Mouse (Mus musculus) embryonic facial prominence, embryonic 14.5 days (tissue): ENCODE results near the gene Syt11. TPM values are rescaled to one million over a fixed set of nuclear protein-coding genes. Genes with fewer than 3 reads are reported as not detected.

Source experiments
- ATAC-seq: fragments of 200-750 bp; cut with Nextera tagmentation; 2 replicates; pipeline ENCODE4 v1.8.0; 2017; ENCODE audit warnings: low read depth, moderate number of reproducible peaks, moderate TSS enrichment
- DNase-seq: peaks from one replicate; pipeline ENCODE4 v3.0.0-alpha.2; 2015; ENCODE audit warnings: low spot score
- H3K27ac ChIP-seq: fragments of 300-500 bp; sonication (generic); replicated peaks from 2 replicates; pipeline ENCODE4 v1.5.1; 2014; ENCODE audit warnings: low read depth, mild to moderate bottlenecking, low read length, moderate library complexity
- H3K27me3 ChIP-seq: fragments of 300-500 bp; sonication (generic); replicated peaks from 2 replicates; pipeline ENCODE4 v1.6.1; 2014; ENCODE audit warnings: low read length; ENCODE audit not compliant: control insufficient read depth, insufficient read depth
- H3K36me3 ChIP-seq: fragments of 300-500 bp; sonication (generic); 2 replicates; pipeline ENCODE4 v1.6.1; 2014; ENCODE audit warnings: low read length, mixed read lengths; ENCODE audit not compliant: control insufficient read depth, insufficient read depth
- H3K4me1 ChIP-seq: fragments of 300-500 bp; sonication (generic); 2 replicates; pipeline ENCODE4 v1.6.1; 2014; ENCODE audit warnings: antibody characterized with exemption, low read length; ENCODE audit not compliant: control insufficient read depth, insufficient read depth
- H3K4me2 ChIP-seq: fragments of 300-500 bp; sonication (generic); 2 replicates; pipeline ENCODE4 v1.6.1; 2014; ENCODE audit warnings: low read depth, mild to moderate bottlenecking, low read length, moderate library complexity, mixed read lengths
- H3K4me3 ChIP-seq: fragments of 300-500 bp; sonication (generic); 2 replicates; pipeline ENCODE4 v1.5.1; 2014; ENCODE audit warnings: low read depth, mild to moderate bottlenecking, low read length
- H3K9ac ChIP-seq: fragments of 300-500 bp; sonication (generic); 2 replicates; pipeline ENCODE4 v1.6.1; 2014; ENCODE audit warnings: low read depth, mild to moderate bottlenecking, low read length, moderate library complexity, mixed read lengths
- H3K9me3 ChIP-seq: fragments of 300-500 bp; sonication (generic); 2 replicates; pipeline ENCODE4 v1.6.1; 2016; ENCODE audit warnings: low read length; ENCODE audit not compliant: control insufficient read depth
- WGBS: fragments of 180-500 bp; shearing (Covaris S2); extraction: QIAGEN DNeasy Blood & Tissue Kit; methylation state at CpG from one replicate; pipeline ENCODE4 v1.1.7; 2014; 5-methylcytosine and 5-hydroxymethylcytosine counted together
- polyA plus RNA-seq: library from polyadenylated mRNA; unstranded; fragments of >200 nt; fragmentation: Nextera tagmentation; extraction: Ambion mirVana; gene quantifications from 2 replicates; pipeline ENCODE4 v1.2.1, GENCODE M21; 2014

The Syt11 gene
- polyA plus RNA-seq, 1 experiment from 2014 or later, result 25.8 TPM

- H3K27me3 ChIP-seq, result no peaks in the 10 kb centered on the region
- peak; percentile 41; the same call in 1 of the 2 replicates for ATAC-seq
- no peak overlapping the region for H3K9ac ChIP-seq
- H3K36me3 ChIP-seq, result peaks cover 27% of the 10 kb centered on the region
- H3K4me3 ChIP-seq, result no peak overlapping the region
- no peaks in the 10 kb centered on the region for H3K4me1 ChIP-seq
- peak; percentile 32 for DNase-seq
- H3K27ac ChIP-seq, result no peak overlapping the region
- H3K9me3 ChIP-seq, result peaks cover 22% of the 10 kb centered on the region
- no peak overlapping the region for H3K4me2 ChIP-seq
- WGBS, result 87% methylated on average over 4 of the region's 4 CpGs
Observed at GRCm38 (mm10) chr3:88746871-88747231, 28.1 kb downstream of the Syt11 start.

GRCm38 (mm10) chr3:88746139-88746870 is 28.7 kb downstream of the Syt11 start:
- H3K4me3 ChIP-seq, result no peak overlapping the region
- DNase-seq (no peak), ATAC-seq (no peak)
- no peak overlapping the region for H3K27ac ChIP-seq
- WGBS, result 92% methylated on average over 14 of the region's 15 CpGs
- H3K36me3 ChIP-seq, result peaks cover 27% of the 10 kb centered on the region
- no peaks in the 10 kb centered on the region for H3K4me1 ChIP-seq
- H3K4me2 ChIP-seq, result no peak overlapping the region
- no peak overlapping the region for H3K9ac ChIP-seq
- no peaks in the 10 kb centered on the region for H3K27me3 ChIP-seq
- peaks cover 22% of the 10 kb centered on the region for H3K9me3 ChIP-seq

- peaks cover 27% of the 10 kb centered on the region for H3K36me3 ChIP-seq
- no peak for DNase-seq
- no peak for ATAC-seq
- no peaks in the 10 kb centered on the region for H3K4me1 ChIP-seq
- H3K27me3 ChIP-seq, result no peaks in the 10 kb centered on the region
- no peak overlapping the region for H3K9ac ChIP-seq
- H3K27ac ChIP-seq, result no peak overlapping the region
- H3K4me2 ChIP-seq, result no peak overlapping the region
- WGBS, result 90% methylated on average over 9 of the region's 9 CpGs
- H3K4me3 ChIP-seq, result no peak overlapping the region
- peaks cover 22% of the 10 kb centered on the region for H3K9me3 ChIP-seq
Observed at GRCm38 (mm10) chr3:88745534-88745933, 29.4 kb downstream of the Syt11 start.

GRCm38 (mm10) chr3:88740147-88740546 is 34.8 kb downstream of the Syt11 start:
- Histone ChIP-seq H3K27me3 (no peaks in the 10 kb centered on the region), H3K27ac (no peak overlapping the region), H3K4me1 (no peaks in the 10 kb centered on the region), H3K4me3 (no peak overlapping the region), H3K9ac (no peak overlapping the region), H3K4me2 (no peak overlapping the region), H3K9me3 (no peaks in the 10 kb centered on the region), H3K36me3 (no peaks in the 10 kb centered on the region)
- ATAC-seq, result no peak
- 93% methylated on average over 3 of the region's 3 CpGs for WGBS
- DNase-seq, result no peak

- WGBS, result 40% methylated on average over 3 of the region's 3 CpGs
- no peak for ATAC-seq
Observed at GRCm38 (mm10) chr3:88738641-88739040, 36.3 kb downstream of the Syt11 start.

DNA sequence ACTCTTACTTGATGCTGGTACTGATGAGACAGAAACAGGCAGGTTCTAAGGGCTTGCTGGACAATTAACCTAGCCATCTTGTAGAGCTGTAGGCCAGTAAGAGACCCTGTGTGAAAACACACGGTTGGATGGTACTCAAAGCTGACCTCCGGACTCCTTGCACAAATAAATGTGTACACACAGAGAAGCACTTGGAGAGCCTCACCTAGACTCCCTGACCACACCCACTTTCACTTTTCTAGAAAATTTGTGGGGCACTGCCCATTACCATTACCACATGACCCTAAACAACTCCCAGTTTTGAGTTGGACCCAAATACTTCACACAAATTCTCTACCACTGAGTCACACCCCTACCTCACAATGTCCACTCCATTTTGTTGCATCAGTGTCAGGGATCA is 38.4 kb downstream of the Syt11 start:
- Histone ChIP-seq H3K27ac (no peak overlapping the region), H3K27me3 (no peaks in the 10 kb centered on the region), H3K9ac (no peak overlapping the region), H3K9me3 (no peaks in the 10 kb centered on the region), H3K4me3 (no peak overlapping the region), H3K4me1 (no peaks in the 10 kb centered on the region), H3K4me2 (no peak overlapping the region), H3K36me3 (no peaks in the 10 kb centered on the region)
- ATAC-seq, result no peak
- 76% methylated on average over 2 of the region's 2 CpGs for WGBS
- DNase-seq, result no peak

More at GRCm38 (mm10) chr3:88738641-88739040, 36.3 kb downstream of the Syt11 start:
- Histone ChIP-seq H3K4me3 (no peak overlapping the region), H3K9me3 (no peaks in the 10 kb centered on the region), H3K9ac (no peak overlapping the region), H3K27ac (no peak overlapping the region), H3K4me1 (no peaks in the 10 kb centered on the region), H3K36me3 (no peaks in the 10 kb centered on the region), H3K27me3 (no peaks in the 10 kb centered on the region), H3K4me2 (no peak overlapping the region)
- no peak for DNase-seq

- DNase-seq, result no peak
- 70% methylated on average over 2 of the region's 2 CpGs for WGBS
- Histone ChIP-seq H3K4me1 (peaks cover 13% of the 10 kb centered on the region), H3K4me3 (no peak overlapping the region), H3K9me3 (no peaks in the 10 kb centered on the region), H3K9ac (no peak overlapping the region), H3K36me3 (peaks cover 49% of the 10 kb centered on the region), H3K27ac (no peak overlapping the region), H3K4me2 (no peak overlapping the region), H3K27me3 (no peaks in the 10 kb centered on the region)
- ATAC-seq, result no peak
Observed at GRCm38 (mm10) chr3:88719098-88719497, 55.9 kb downstream of the Syt11 start.

DNA sequence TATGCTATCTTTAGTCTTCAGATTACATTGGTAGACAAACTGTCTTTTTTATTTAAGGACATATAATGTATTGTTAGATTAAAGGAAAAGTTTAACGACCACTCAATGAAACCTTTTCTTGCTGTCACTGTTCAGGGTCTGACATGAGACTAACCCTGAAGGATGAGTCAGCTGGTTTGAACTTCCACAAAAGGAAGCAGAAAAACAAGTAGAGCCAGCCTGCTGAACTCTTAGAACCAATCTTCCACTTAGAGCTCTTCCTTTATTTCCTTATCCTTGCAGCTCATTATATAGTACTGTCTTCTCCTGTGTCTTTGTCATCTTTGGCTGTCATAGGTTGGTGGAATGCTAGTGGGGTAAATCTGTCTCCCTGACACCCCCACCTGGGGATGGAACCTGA is 57.1 kb downstream of the Syt11 start:
- ATAC-seq (no peak), DNase-seq (peak; percentile 57)
- Histone ChIP-seq H3K27me3 (no peaks in the 10 kb centered on the region), H3K4me1 (peaks cover 13% of the 10 kb centered on the region), H3K9ac (0 out of 2 replicates have a peak overlapping the region, but pooled peaks have one; percentile 35), H3K4me2 (peak overlapping the region; percentile 83), H3K27ac (no peak overlapping the region), H3K9me3 (no peaks in the 10 kb centered on the region), H3K4me3 (peak overlapping the region; percentile 63), H3K36me3 (peaks cover 49% of the 10 kb centered on the region)
- WGBS, result 53% methylated on average over 1 of the region's 1 CpGs

DNA sequence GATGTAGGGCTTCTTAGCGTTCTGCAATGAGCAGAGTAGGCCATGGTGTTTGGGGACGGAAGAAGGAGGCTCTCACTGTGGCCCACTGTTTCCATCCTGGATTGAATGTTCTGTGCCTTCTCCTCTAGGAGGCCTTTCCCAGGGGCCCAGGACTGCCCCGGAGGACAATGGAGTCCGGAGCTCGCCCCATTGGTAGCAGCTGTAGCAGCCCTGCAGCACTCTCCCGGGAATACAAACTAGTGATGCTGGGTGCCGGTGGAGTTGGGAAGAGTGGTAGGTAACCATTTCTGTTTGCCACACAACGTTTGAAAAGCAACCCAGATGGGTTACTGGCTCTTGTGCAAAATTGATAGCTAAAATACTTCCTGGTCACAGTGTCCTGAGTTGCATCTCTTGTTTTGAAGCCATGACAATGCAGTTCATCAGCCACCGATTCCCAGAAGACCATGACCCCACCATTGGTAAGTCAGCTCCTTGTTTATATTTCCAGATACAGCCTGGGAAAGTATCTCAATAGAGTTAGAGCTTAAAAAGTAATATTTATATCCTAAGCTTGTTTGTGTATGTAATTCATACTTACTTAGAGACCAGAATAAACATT is 57.7 kb downstream of the Syt11 start:
- peak overlapping the region; percentile 64 for H3K27ac ChIP-seq
- no peaks in the 10 kb centered on the region for H3K9me3 ChIP-seq
- peak; percentile 74 for ATAC-seq
- H3K4me3 ChIP-seq, result peak overlapping the region; percentile 63
- H3K9ac ChIP-seq, result peak overlapping the region; percentile 74
- 11% methylated on average over 9 of the region's 9 CpGs for WGBS
- DNase-seq, result peak; percentile 39
- no peaks in the 10 kb centered on the region for H3K27me3 ChIP-seq
- H3K4me2 ChIP-seq, result peak overlapping the region; percentile 83
- peaks cover 54% of the 10 kb centered on the region for H3K36me3 ChIP-seq
- peaks cover 13% of the 10 kb centered on the region for H3K4me1 ChIP-seq
